Mouse (Mus musculus): ENCODE data around the gene Foxp2. TPM values are rescaled to one million over a fixed set of nuclear protein-coding genes. Genes with fewer than 3 reads are reported as not detected.

The Foxp2 gene
- total and polyA plus RNA-seq, 3 experiments, result 3.5 TPM; not detected in 2

GRCm38 (mm10) chr6:15028488-15028887 is 127.3 kb downstream of the Foxp2 start:
- DNase-seq (ENCODE audit: low spot score) (no peak), ATAC-seq (ENCODE audit: extremely low read depth, insufficient number of reproducible peaks, low FRiP score, poor library complexity, severe bottlenecking) (peak; percentile 61; the same call in 1 of the 2 replicates)
- Histone ChIP-seq H3K4me3 (ENCODE audit: low read depth, low read length) (no peak overlapping the region), H3K4me1 (ENCODE audit: insufficient read depth, low read depth, low read length) (peaks cover 20% of the 10 kb centered on the region), H3K36me3 (replicated peaks) (no peaks in the 10 kb centered on the region), H3K27me3 (ENCODE audit: insufficient read depth, low read length) (no peaks in the 10 kb centered on the region), H3K9me3 (replicated peaks) (no peaks in the 10 kb centered on the region)
- no peak for TF ChIP-seq POLR2AphosphoS5 (IDR thresholded peaks at IDR 0.05; ENCODE audit: insufficient replicate concordance, low read depth, low read length)
- peak; percentile 65 for TF ChIP-seq TAL1 (conservative IDR thresholded peaks at IDR 0.05; ENCODE audit: low read depth, low read length)
- TF ChIP-seq CTCF (IDR thresholded peaks at IDR 0.05; ENCODE audit: low read depth, low read length), result no peak
- no peak for TF ChIP-seq GATA1 (IDR thresholded peaks at IDR 0.05; ENCODE audit: borderline replicate concordance, low read length)
- no peak for TF ChIP-seq GATA2 (IDR thresholded peaks at IDR 0.05; ENCODE audit: borderline replicate concordance, low read depth, low read length)

DNA sequence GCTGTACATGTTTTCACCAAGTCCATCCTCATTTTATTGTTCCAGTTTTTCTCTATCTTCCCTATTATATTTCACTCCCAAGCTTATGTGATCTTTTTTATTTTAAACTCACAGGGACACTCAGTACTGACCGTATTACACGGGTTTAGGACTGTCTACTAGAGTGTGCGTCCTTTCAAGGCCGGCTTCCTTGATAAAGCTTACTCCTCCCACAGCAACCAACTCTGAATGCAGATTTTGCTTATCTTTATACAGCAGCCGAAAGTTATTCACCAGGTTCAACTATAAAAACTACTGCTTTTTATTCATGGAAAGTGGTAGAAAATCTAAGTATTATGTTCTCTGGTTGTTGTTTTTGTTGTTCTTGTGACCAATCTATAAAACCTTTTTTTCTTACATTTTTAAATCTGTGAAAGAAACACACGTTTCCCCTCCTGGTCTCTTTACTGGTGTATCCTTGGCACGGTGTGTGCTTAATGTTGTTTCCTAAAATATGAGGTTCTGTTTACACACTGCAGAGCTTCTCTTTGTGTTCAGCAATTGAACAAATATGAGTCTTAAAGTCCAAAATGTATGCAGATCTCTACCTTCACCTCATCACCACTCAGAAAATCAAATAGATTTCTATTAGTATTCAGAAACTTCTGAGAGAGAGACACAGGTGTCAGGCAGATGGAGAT is 128.4 kb downstream of the Foxp2 start:
- H3K36me3 ChIP-seq (replicated peaks), result no peaks in the 10 kb centered on the region
- DNase-seq (ENCODE audit: low spot score) (peak; percentile 4), ATAC-seq (ENCODE audit: extremely low read depth, insufficient number of reproducible peaks, low FRiP score, poor library complexity, severe bottlenecking) (peak; percentile 79)
- no peaks in the 10 kb centered on the region for H3K9me3 ChIP-seq (replicated peaks)
- H3K27me3 ChIP-seq (ENCODE audit: insufficient read depth, low read length), result no peaks in the 10 kb centered on the region
- H3K4me1 ChIP-seq (ENCODE audit: insufficient read depth, low read depth, low read length), result peaks cover 20% of the 10 kb centered on the region
- TF ChIP-seq GATA2 (IDR thresholded peaks at IDR 0.05; ENCODE audit: borderline replicate concordance, low read depth, low read length) (no peak), CTCF (IDR thresholded peaks at IDR 0.05; ENCODE audit: low read depth, low read length) (no peak), GATA1 (IDR thresholded peaks at IDR 0.05; ENCODE audit: borderline replicate concordance, low read length) (no peak), TAL1 (conservative IDR thresholded peaks at IDR 0.05; ENCODE audit: low read depth, low read length) (peak; percentile 76)
- no peak overlapping the region for H3K4me3 ChIP-seq (ENCODE audit: low read depth, low read length)

DNA sequence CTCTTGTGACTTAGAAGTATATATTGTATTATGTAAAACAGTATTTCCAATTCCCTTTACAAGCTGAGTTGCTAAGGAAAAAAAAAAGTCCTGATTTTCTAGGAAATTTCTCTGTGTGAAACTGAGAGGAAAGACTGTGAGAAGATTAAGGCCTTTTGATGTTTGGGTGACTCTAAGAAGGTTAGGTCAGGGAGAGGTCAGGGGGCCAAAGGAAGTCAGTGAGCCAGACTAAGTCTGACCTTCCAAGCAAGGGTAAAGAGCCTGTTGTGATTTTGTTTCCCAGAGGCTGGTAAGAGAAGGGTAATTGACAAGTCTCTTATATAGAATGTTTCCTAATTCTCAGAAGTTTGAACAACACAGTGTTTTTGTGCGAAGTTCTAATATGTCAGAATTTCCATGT is 162.1 kb downstream of the Foxp2 start:
- TF ChIP-seq TAL1 (conservative IDR thresholded peaks at IDR 0.05; ENCODE audit: low read depth, low read length) (no peak), GATA1 (IDR thresholded peaks at IDR 0.05; ENCODE audit: borderline replicate concordance, low read length) (no peak), GATA2 (IDR thresholded peaks at IDR 0.05; ENCODE audit: borderline replicate concordance, low read depth, low read length) (no peak), POLR2AphosphoS5 (IDR thresholded peaks at IDR 0.05; ENCODE audit: insufficient replicate concordance, low read depth, low read length) (no peak), CTCF (IDR thresholded peaks at IDR 0.05; ENCODE audit: low read depth, low read length) (no peak)
- no peaks in the 10 kb centered on the region for H3K36me3 ChIP-seq (replicated peaks)

GRCm38 (mm10) chr6:15101548-15101947 is 200.4 kb downstream of the Foxp2 start:
- Histone ChIP-seq H3K27me3 (ENCODE audit: insufficient read depth, low read length) (no peaks in the 10 kb centered on the region), H3K4me1 (ENCODE audit: insufficient read depth, low read depth, low read length) (no peaks in the 10 kb centered on the region), H3K4me3 (ENCODE audit: low read depth, low read length) (no peak overlapping the region), H3K9me3 (replicated peaks) (no peaks in the 10 kb centered on the region), H3K36me3 (replicated peaks) (no peaks in the 10 kb centered on the region)
- DNase-seq (ENCODE audit: low spot score), result no peak
- TF ChIP-seq GATA1 (IDR thresholded peaks at IDR 0.05; ENCODE audit: borderline replicate concordance, low read length) (no peak), CTCF (IDR thresholded peaks at IDR 0.05; ENCODE audit: low read depth, low read length) (no peak), POLR2AphosphoS5 (IDR thresholded peaks at IDR 0.05; ENCODE audit: insufficient replicate concordance, low read depth, low read length) (no peak), GATA2 (IDR thresholded peaks at IDR 0.05; ENCODE audit: borderline replicate concordance, low read depth, low read length) (no peak), TAL1 (conservative IDR thresholded peaks at IDR 0.05; ENCODE audit: low read depth, low read length) (no peak)
- ATAC-seq (ENCODE audit: extremely low read depth, insufficient number of reproducible peaks, low FRiP score, poor library complexity, severe bottlenecking), result no peak

More for the DNA sequence above, 162.1 kb downstream of the Foxp2 start:
- no peaks in the 10 kb centered on the region for H3K27me3 ChIP-seq (ENCODE audit: insufficient read depth, low read length)
- no peaks in the 10 kb centered on the region for H3K4me1 ChIP-seq (ENCODE audit: insufficient read depth, low read depth, low read length)
- DNase-seq (ENCODE audit: low spot score) (no peak), ATAC-seq (ENCODE audit: extremely low read depth, insufficient number of reproducible peaks, low FRiP score, poor library complexity, severe bottlenecking) (no peak)
- no peak overlapping the region for H3K4me3 ChIP-seq (ENCODE audit: low read depth, low read length)
- no peaks in the 10 kb centered on the region for H3K9me3 ChIP-seq (replicated peaks)

DNA sequence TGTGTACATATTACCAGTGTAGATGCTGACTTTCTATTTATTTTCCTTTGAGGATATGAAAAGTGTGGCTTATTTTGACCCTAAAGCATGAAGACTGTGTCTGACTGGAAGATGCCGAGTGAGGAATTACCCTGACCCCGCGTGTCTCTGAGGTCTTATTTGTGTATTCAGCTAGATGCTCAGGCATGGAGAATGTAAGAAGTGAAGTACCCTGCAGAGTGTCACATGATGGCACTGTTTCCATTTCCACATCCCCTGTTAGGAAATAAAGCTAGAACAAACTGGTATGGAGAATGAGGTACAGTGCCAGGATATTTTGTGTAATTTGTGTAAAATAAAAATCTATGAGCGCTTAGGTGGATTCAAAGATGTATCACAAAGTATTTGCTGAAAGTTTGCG is 219.8 kb downstream of the Foxp2 start:
- H3K9me3 ChIP-seq (replicated peaks), result no peaks in the 10 kb centered on the region
- H3K36me3 ChIP-seq (replicated peaks), result no peaks in the 10 kb centered on the region
- H3K4me1 ChIP-seq (ENCODE audit: insufficient read depth, low read depth, low read length), result no peaks in the 10 kb centered on the region
- no peaks in the 10 kb centered on the region for H3K27me3 ChIP-seq (ENCODE audit: insufficient read depth, low read length)
- TF ChIP-seq TAL1 (conservative IDR thresholded peaks at IDR 0.05; ENCODE audit: low read depth, low read length) (no peak), CTCF (IDR thresholded peaks at IDR 0.05; ENCODE audit: low read depth, low read length) (no peak), POLR2AphosphoS5 (IDR thresholded peaks at IDR 0.05; ENCODE audit: insufficient replicate concordance, low read depth, low read length) (no peak), GATA1 (IDR thresholded peaks at IDR 0.05; ENCODE audit: borderline replicate concordance, low read length) (no peak), GATA2 (IDR thresholded peaks at IDR 0.05; ENCODE audit: borderline replicate concordance, low read depth, low read length) (no peak)
- ATAC-seq (ENCODE audit: extremely low read depth, insufficient number of reproducible peaks, low FRiP score, poor library complexity, severe bottlenecking) (no peak), DNase-seq (ENCODE audit: low spot score) (no peak)
- H3K4me3 ChIP-seq (ENCODE audit: low read depth, low read length), result no peak overlapping the region

DNA sequence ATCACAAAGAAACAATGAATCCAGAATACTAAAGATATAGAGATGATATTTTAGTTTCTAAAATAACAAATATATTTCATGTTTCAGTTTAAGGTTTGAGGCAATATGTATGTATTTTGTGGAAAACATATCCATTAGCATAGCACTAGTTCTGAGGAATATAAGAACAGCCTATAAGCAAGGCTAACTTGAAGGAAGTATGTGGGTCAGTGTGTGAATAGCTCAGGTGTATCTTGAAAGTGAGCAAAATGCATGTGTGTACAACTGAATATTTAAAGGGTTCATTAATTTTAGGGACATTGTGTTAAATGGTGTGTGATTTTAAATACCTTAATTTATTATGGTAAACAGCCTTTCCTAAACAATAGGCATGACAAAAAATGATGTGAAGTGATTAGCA is 220.2 kb downstream of the Foxp2 start:
- ATAC-seq (ENCODE audit: extremely low read depth, insufficient number of reproducible peaks, low FRiP score, poor library complexity, severe bottlenecking), result no peak
- TF ChIP-seq GATA1 (IDR thresholded peaks at IDR 0.05; ENCODE audit: borderline replicate concordance, low read length), result no peak
- TF ChIP-seq CTCF (IDR thresholded peaks at IDR 0.05; ENCODE audit: low read depth, low read length), result no peak
- no peak for TF ChIP-seq POLR2AphosphoS5 (IDR thresholded peaks at IDR 0.05; ENCODE audit: insufficient replicate concordance, low read depth, low read length)
- no peak for TF ChIP-seq TAL1 (conservative IDR thresholded peaks at IDR 0.05; ENCODE audit: low read depth, low read length)
- TF ChIP-seq GATA2 (IDR thresholded peaks at IDR 0.05; ENCODE audit: borderline replicate concordance, low read depth, low read length), result no peak

More for the DNA sequence above, 220.2 kb downstream of the Foxp2 start:
- Histone ChIP-seq H3K27me3 (ENCODE audit: insufficient read depth, low read length) (no peaks in the 10 kb centered on the region), H3K9me3 (replicated peaks) (no peaks in the 10 kb centered on the region), H3K36me3 (replicated peaks) (no peaks in the 10 kb centered on the region), H3K4me1 (ENCODE audit: insufficient read depth, low read depth, low read length) (no peaks in the 10 kb centered on the region), H3K4me3 (ENCODE audit: low read depth, low read length) (no peak overlapping the region)
- no peak for DNase-seq (ENCODE audit: low spot score)
